In genomic region chr15:12453343-12453742, GRCm38 (mm10) we compare ENCODE assay signal across 25 mouse cellular contexts.
"Had no signal": no experiment of that assay in that cellular context is flagged by ENCODE, and none has a peak within 500 bp of the region (broad histone marks: within the 10 kb centered on the region; RNA-seq: fewer than 3 reads in every experiment).

No protein-coding gene starts in this region.

- ATAC-seq: hindbrain, postnatal 0 days; intestine, embryonic 16.5 days; liver, embryonic 12.5 days had no signal

- H3K4me3 ChIP-seq: heart, adult 2 months; heart, embryonic 13.5 days; heart, embryonic 15.5 days; hindbrain, embryonic 13.5 days; hindbrain, embryonic 15.5 days; kidney, embryonic 15.5 days; limb, embryonic 10.5 days; limb, embryonic 12.5 days; liver, embryonic 12.5 days had no signal

- H3K4me1 ChIP-seq: liver, embryonic 12.5 days had no signal

- DNase-seq: gastrocnemius, postnatal 14 days; gastrocnemius, postnatal 36 days; heart, adult 2 months; heart, postnatal 14 days; heart, postnatal 36 days; kidney, adult 11 months; kidney, adult 2 months; kidney, adult 9 months; kidney, postnatal 14 days; layer of hippocampus, adult 9-11 months; layer of hippocampus, postnatal 36 days; liver had no signal

- H3K27me3 ChIP-seq: heart, embryonic 13.5 days; heart, embryonic 15.5 days; hindbrain, embryonic 13.5 days; hindbrain, embryonic 15.5 days; kidney, embryonic 15.5 days; limb, embryonic 12.5 days; liver, embryonic 12.5 days had no signal

- H3K27ac ChIP-seq: heart, adult 2 months; heart, embryonic 13.5 days; heart, embryonic 15.5 days; hindbrain, embryonic 13.5 days; hindbrain, embryonic 15.5 days; hindbrain, postnatal 0 days; kidney, embryonic 15.5 days; kidney, postnatal 0 days; limb, embryonic 12.5 days; liver, embryonic 12.5 days; liver, embryonic 14.5 days had no signal

- H3K9me3 ChIP-seq: heart, embryonic 13.5 days; heart, embryonic 15.5 days; hindbrain, embryonic 13.5 days; hindbrain, embryonic 15.5 days; kidney, embryonic 15.5 days; limb, embryonic 10.5 days; limb, embryonic 12.5 days; liver, embryonic 12.5 days had no signal

- H3K9ac ChIP-seq: heart, embryonic 13.5 days; heart, embryonic 15.5 days; hindbrain, embryonic 13.5 days; hindbrain, embryonic 15.5 days; kidney, embryonic 15.5 days; limb, embryonic 12.5 days; liver, embryonic 12.5 days; liver, embryonic 14.5 days had no signal

- H3K36me3 ChIP-seq: heart, embryonic 13.5 days; heart, embryonic 15.5 days; hindbrain, embryonic 13.5 days; hindbrain, embryonic 15.5 days; limb, embryonic 10.5 days; liver, embryonic 12.5 days had no signal

- H3K4me2 ChIP-seq: heart, embryonic 11.5 days; heart, embryonic 13.5 days; heart, embryonic 15.5 days; hindbrain, embryonic 13.5 days; hindbrain, embryonic 15.5 days; kidney, embryonic 15.5 days; limb, embryonic 12.5 days; liver, embryonic 12.5 days had no signal
